Mouse (Mus musculus) hindbrain, embryonic 11.5 days (tissue): ENCODE results near the gene Phldb2. TPM values are rescaled to one million over a fixed set of nuclear protein-coding genes. Genes with fewer than 3 reads are reported as not detected.

ENCODE experiments used
- ATAC-seq: fragments of 200-750 bp; cut with Nextera tagmentation; 2 replicates; pipeline ENCODE4 v1.8.0; 2017; ENCODE audit warnings: mild to moderate bottlenecking, moderate TSS enrichment, moderate library complexity; ENCODE audit not compliant: low FRiP score
- DNase-seq: peaks from one replicate; pipeline ENCODE4 v3.0.0-alpha.2; 2015; ENCODE audit warnings: low spot score
- H3K27ac ChIP-seq: fragments of 300-500 bp; sonication (generic); 2 replicates; pipeline ENCODE4 v1.5.1; 2014; ENCODE audit warnings: mild to moderate bottlenecking, low read depth, low read length
- H3K27me3 ChIP-seq: fragments of 300-500 bp; sonication (generic); 2 replicates; pipeline ENCODE4 v1.6.1; 2014; ENCODE audit warnings: mild to moderate bottlenecking, low read length, moderate library complexity, mixed read lengths; ENCODE audit not compliant: control insufficient read depth, insufficient read depth
- H3K36me3 ChIP-seq: fragments of 300-500 bp; sonication (generic); 2 replicates; pipeline ENCODE4 v1.6.1; 2014; ENCODE audit warnings: mild to moderate bottlenecking, low read length, moderate library complexity, mixed read lengths; ENCODE audit not compliant: control insufficient read depth, insufficient read depth
- H3K4me1 ChIP-seq: fragments of 300-500 bp; sonication (generic); replicated peaks from 2 replicates; pipeline ENCODE4 v1.6.1; 2014; ENCODE audit warnings: low read length, mixed read lengths; ENCODE audit not compliant: control insufficient read depth, insufficient read depth
- H3K4me2 ChIP-seq: fragments of 300-500 bp; sonication (generic); replicated peaks from 2 replicates; pipeline ENCODE4 v1.6.1; 2014; ENCODE audit warnings: mild to moderate bottlenecking, low read depth, low read length
- H3K4me3 ChIP-seq: fragments of 300-500 bp; sonication (generic); 2 replicates; pipeline ENCODE4 v1.5.1; 2014; ENCODE audit warnings: low read depth, low read length
- H3K9ac ChIP-seq: fragments of 300-500 bp; sonication (generic); 2 replicates; pipeline ENCODE4 v1.6.1; 2014; ENCODE audit warnings: low read depth, low read length
- H3K9me3 ChIP-seq: fragments of 300-500 bp; sonication (generic); 2 replicates; pipeline ENCODE4 v1.6.1; 2016; ENCODE audit warnings: low read length; ENCODE audit not compliant: control insufficient read depth
- WGBS: fragments of 180-500 bp; shearing (Covaris S2); extraction: QIAGEN DNeasy Blood & Tissue Kit; methylation state at CpG from one replicate; pipeline ENCODE4 v1.1.7; 2014; 5-methylcytosine and 5-hydroxymethylcytosine counted together
- polyA plus RNA-seq: library from polyadenylated mRNA; unstranded; fragments of >200 nt; fragmentation: Nextera tagmentation; extraction: Ambion mirVana; gene quantifications from 2 replicates; pipeline ENCODE4 v1.2.1, GENCODE M21; 2014

Gene Phldb2
- polyA plus RNA-seq, 1 experiment from 2014 or later: 31.5 TPM

GRCm38 (mm10) chr16:45939436-45939835, 14.0 kb downstream of the Phldb2 start:
- H3K9ac ChIP-seq: no peak overlapping the region
- no peaks in the 10 kb centered on the region for H3K9me3 ChIP-seq
- H3K4me2 ChIP-seq: no peak overlapping the region
- ATAC-seq: no peak
- no peaks in the 10 kb centered on the region for H3K4me1 ChIP-seq
- no peaks in the 10 kb centered on the region for H3K27me3 ChIP-seq
- no peak overlapping the region for H3K27ac ChIP-seq
- no peaks in the 10 kb centered on the region for H3K36me3 ChIP-seq
- no peak for DNase-seq
- WGBS: 94% methylated on average over 3 of the region's 3 CpGs
- H3K4me3 ChIP-seq: no peak overlapping the region

- DNase-seq: no peak
- Histone ChIP-seq H3K9me3 (no peaks in the 10 kb centered on the region), H3K27ac (no peak overlapping the region), H3K27me3 (no peaks in the 10 kb centered on the region), H3K36me3 (no peaks in the 10 kb centered on the region), H3K4me1 (no peaks in the 10 kb centered on the region), H3K4me2 (no peak overlapping the region), H3K9ac (no peak overlapping the region), H3K4me3 (no peak overlapping the region)
- WGBS: 75% methylated on average over 2 of the region's 2 CpGs
- ATAC-seq: no peak
Observed at GRCm38 (mm10) chr16:45937381-45937780, 16.0 kb downstream of the Phldb2 start.

GRCm38 (mm10) chr16:45936521-45936920, 16.9 kb downstream of the Phldb2 start:
- H3K4me1 ChIP-seq: no peaks in the 10 kb centered on the region

GRCm38 (mm10) chr16:45935956-45936483, 17.4 kb downstream of the Phldb2 start:
- Histone ChIP-seq H3K27me3 (no peaks in the 10 kb centered on the region), H3K36me3 (no peaks in the 10 kb centered on the region), H3K9me3 (no peaks in the 10 kb centered on the region), H3K9ac (no peak overlapping the region), H3K4me3 (no peak overlapping the region), H3K27ac (no peak overlapping the region), H3K4me2 (no peak overlapping the region), H3K4me1 (no peaks in the 10 kb centered on the region)
- peak; percentile 59; the same call in 1 of the 2 replicates for ATAC-seq
- no peak for DNase-seq
- 76% methylated on average over 3 of the region's 3 CpGs for WGBS

More at GRCm38 (mm10) chr16:45936521-45936920, 16.9 kb downstream of the Phldb2 start:
- no peaks in the 10 kb centered on the region for H3K9me3 ChIP-seq
- no peak overlapping the region for H3K27ac ChIP-seq
- no peaks in the 10 kb centered on the region for H3K27me3 ChIP-seq
- 69% methylated on average over 2 of the region's 2 CpGs for WGBS
- DNase-seq (no peak), ATAC-seq (peak; percentile 72)
- H3K4me3 ChIP-seq: no peak overlapping the region
- H3K36me3 ChIP-seq: no peaks in the 10 kb centered on the region
- H3K9ac ChIP-seq: no peak overlapping the region
- no peak overlapping the region for H3K4me2 ChIP-seq

- H3K36me3 ChIP-seq: no peaks in the 10 kb centered on the region
- H3K4me2 ChIP-seq: no peak overlapping the region
- no peak overlapping the region for H3K9ac ChIP-seq
- no peak for ATAC-seq
- H3K27ac ChIP-seq: no peak overlapping the region
- no peaks in the 10 kb centered on the region for H3K9me3 ChIP-seq
- no peaks in the 10 kb centered on the region for H3K27me3 ChIP-seq
- DNase-seq: no peak
- H3K4me1 ChIP-seq: no peaks in the 10 kb centered on the region
- no peak overlapping the region for H3K4me3 ChIP-seq
- 67% methylated on average over 2 of the region's 2 CpGs for WGBS
Observed at GRCm38 (mm10) chr16:45934721-45935407, 18.5 kb downstream of the Phldb2 start.

GRCm38 (mm10) chr16:45930308-45930707, 23.1 kb downstream of the Phldb2 start:
- H3K27me3 ChIP-seq: no peaks in the 10 kb centered on the region
- H3K4me2 ChIP-seq: no peak overlapping the region
- no peaks in the 10 kb centered on the region for H3K9me3 ChIP-seq
- DNase-seq (no peak), ATAC-seq (no peak)
- WGBS: 92% methylated on average over 3 of the region's 3 CpGs
- no peaks in the 10 kb centered on the region for H3K36me3 ChIP-seq
- H3K9ac ChIP-seq: no peak overlapping the region
- no peak overlapping the region for H3K27ac ChIP-seq
- no peak overlapping the region for H3K4me3 ChIP-seq
- no peaks in the 10 kb centered on the region for H3K4me1 ChIP-seq

- WGBS: 81% methylated on average over 4 of the region's 4 CpGs
- Histone ChIP-seq H3K36me3 (no peaks in the 10 kb centered on the region), H3K4me1 (no peaks in the 10 kb centered on the region)
Observed at GRCm38 (mm10) chr16:45928090-45928489, 25.3 kb downstream of the Phldb2 start.

GRCm38 (mm10) chr16:45927601-45928000, 25.8 kb downstream of the Phldb2 start:
- no peak for ATAC-seq
- no peak for DNase-seq
- Histone ChIP-seq H3K4me1 (no peaks in the 10 kb centered on the region), H3K27ac (no peak overlapping the region), H3K36me3 (no peaks in the 10 kb centered on the region), H3K9me3 (no peaks in the 10 kb centered on the region), H3K27me3 (no peaks in the 10 kb centered on the region), H3K4me2 (no peak overlapping the region), H3K4me3 (no peak overlapping the region), H3K9ac (no peak overlapping the region)
- WGBS: 57% methylated on average over 3 of the region's 3 CpGs

More at GRCm38 (mm10) chr16:45928090-45928489, 25.3 kb downstream of the Phldb2 start:
- H3K4me3 ChIP-seq: no peak overlapping the region
- H3K4me2 ChIP-seq: no peak overlapping the region
- H3K27me3 ChIP-seq: no peaks in the 10 kb centered on the region
- no peaks in the 10 kb centered on the region for H3K9me3 ChIP-seq
- ATAC-seq (no peak), DNase-seq (no peak)
- no peak overlapping the region for H3K9ac ChIP-seq
- H3K27ac ChIP-seq: no peak overlapping the region

- WGBS: 97% methylated on average over 5 of the region's 5 CpGs
- no peak overlapping the region for H3K9ac ChIP-seq
- H3K4me1 ChIP-seq: no peaks in the 10 kb centered on the region
- no peaks in the 10 kb centered on the region for H3K27me3 ChIP-seq
- H3K9me3 ChIP-seq: no peaks in the 10 kb centered on the region
- no peak overlapping the region for H3K27ac ChIP-seq
- H3K36me3 ChIP-seq: no peaks in the 10 kb centered on the region
- DNase-seq (no peak), ATAC-seq (no peak)
- H3K4me2 ChIP-seq: no peak overlapping the region
- H3K4me3 ChIP-seq: no peak overlapping the region
Observed at GRCm38 (mm10) chr16:45926875-45927274, 26.5 kb downstream of the Phldb2 start.
